Mouse (Mus musculus): Measurements from ENCODE around the gene Add3. TPM values are rescaled to one million over a fixed set of nuclear protein-coding genes. Genes with fewer than 3 reads are reported as not detected.

The Add3 gene
- polyA plus RNA-seq, 1 experiment from 2014 or later, result 55.4 TPM

DNA sequence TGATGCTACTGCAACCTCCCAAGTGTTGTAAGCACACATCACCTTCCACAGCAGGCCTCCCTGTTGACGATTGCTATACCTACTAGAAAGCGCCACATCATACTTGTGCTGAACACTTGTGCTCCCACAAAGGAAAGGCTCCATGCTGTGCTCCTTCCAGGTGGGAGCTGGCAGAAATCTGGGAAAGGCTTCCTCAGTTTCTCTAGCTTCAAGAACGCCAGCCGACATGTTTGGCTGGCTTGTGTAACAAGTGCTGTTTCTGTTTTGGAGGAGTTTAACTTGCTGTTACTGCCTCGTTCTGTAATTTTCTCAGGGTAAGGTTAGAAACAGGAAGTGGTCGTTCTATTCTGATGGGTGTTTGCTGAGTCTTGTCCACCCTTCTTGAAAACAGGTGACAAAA lies 22.7 kb downstream of the Add3 start:
- 90% methylated on average over 6 of the region's 6 CpGs for WGBS
- no peaks in the 10 kb centered on the region for H3K9me3 ChIP-seq
- H3K27ac ChIP-seq, result no peak overlapping the region
- H3K4me3 ChIP-seq, result no peak overlapping the region
- no peaks in the 10 kb centered on the region for H3K27me3 ChIP-seq (ENCODE audit: poor library complexity, severe bottlenecking)
- DNase-seq (ENCODE audit: extremely low spot score, low spot score), result no peak
- H3K4me1 ChIP-seq, result peaks cover 18% of the 10 kb centered on the region
- 0 out of 2 replicates have a peak, but pooled peaks cover 4% of the 10 kb centered on the region for H3K36me3 ChIP-seq (replicated peaks)

DNA sequence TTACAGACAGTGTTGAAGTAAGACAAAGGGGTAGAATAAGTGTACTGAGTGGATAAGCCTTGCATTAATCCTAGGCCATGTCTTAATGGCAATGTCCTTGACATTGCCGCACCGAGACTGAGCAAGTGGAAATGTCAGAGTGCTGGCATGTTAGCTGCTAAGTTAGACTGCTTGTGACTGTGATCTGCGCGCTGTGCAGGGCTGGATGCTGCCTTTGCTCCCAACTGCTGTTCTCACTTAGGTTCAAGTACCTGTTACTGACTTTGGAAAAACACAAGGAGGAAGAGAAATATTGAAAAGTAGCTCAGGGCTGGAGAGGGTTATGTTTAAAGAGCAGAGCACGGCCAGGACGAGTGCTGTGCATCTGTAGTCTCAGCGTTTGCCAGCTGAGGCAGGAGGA lies 24.4 kb downstream of the Add3 start:
- Histone ChIP-seq H3K4me3 (no peak overlapping the region), H3K27ac (no peak overlapping the region), H3K27me3 (ENCODE audit: poor library complexity, severe bottlenecking) (no peaks in the 10 kb centered on the region), H3K4me1 (peaks cover 12% of the 10 kb centered on the region), H3K9me3 (no peaks in the 10 kb centered on the region), H3K36me3 (replicated peaks) (0 out of 2 replicates have a peak, but pooled peaks cover 4% of the 10 kb centered on the region)
- no peak for DNase-seq (ENCODE audit: extremely low spot score, low spot score)
- WGBS, result 87% methylated on average over 7 of the region's 7 CpGs

DNA sequence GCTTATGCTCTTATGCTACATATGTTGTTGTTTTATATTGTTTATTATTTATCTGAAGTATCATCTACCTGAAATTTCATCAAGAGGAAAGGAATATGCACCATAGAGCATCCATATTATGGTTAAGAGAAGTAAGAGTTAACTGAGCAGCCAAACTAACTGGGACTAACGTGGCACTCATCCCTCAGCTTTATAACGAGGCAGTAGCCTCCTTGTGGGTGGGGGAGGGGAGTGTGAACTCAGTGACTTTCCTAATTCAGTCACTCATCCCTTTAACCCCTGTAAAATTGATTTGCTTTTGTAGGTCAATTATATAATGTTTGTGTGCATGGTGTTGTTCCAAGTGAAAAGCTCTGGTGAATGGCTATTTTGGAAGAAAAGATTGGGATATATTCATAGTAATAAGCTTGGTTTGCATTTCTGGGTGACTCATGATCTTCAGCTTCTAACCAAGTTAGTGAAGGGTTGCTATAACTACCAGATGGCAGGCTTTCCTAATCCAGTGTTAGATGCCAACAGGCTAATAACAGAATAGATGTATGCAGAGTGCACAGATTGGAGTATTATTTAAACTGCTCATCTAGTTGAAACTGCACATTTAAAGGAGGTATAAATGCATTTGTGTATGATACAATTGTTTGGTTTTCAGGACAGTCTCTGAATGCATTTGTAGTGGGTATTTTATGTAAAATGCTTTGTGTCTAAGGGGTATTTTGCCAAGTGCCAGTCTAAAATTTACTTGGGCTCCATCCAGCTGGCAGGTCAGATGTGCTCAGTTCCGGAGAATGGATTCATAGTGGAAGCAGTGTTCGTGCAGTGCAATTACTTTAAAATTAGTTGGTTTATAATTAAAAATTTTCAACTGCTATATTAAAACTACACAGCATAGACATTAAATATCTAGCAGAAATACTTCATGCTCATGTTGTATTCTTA lies 25.3 kb downstream of the Add3 start:
- WGBS, result 55% methylated on average over 4 of the region's 4 CpGs
- no peak for DNase-seq (ENCODE audit: extremely low spot score, low spot score)
- Histone ChIP-seq H3K4me3 (no peak overlapping the region), H3K27me3 (ENCODE audit: poor library complexity, severe bottlenecking) (no peaks in the 10 kb centered on the region), H3K9me3 (no peaks in the 10 kb centered on the region), H3K27ac (no peak overlapping the region), H3K4me1 (peaks cover 12% of the 10 kb centered on the region), H3K36me3 (replicated peaks) (0 out of 2 replicates have a peak, but pooled peaks cover 4% of the 10 kb centered on the region)

DNA sequence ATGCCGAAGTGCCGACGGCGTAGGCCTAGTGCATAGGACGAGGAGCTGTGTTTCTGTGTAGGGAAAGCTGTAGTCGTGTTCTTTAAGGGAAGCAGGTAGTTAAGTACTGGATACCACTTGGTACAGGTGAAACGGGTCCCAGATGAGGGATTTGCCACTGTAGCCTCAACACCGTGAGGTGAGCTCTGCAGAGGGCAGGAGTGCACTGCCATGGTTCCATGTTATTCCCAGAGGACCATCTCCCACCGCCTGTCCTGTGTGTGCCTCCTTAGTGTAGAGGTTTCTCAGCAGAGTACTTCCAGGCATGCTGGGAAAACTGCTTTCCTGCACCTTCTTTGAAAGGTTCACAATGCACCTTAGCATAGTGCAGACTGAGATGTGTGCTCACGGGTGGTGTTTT lies 26.1 kb downstream of the Add3 start:
- H3K27ac ChIP-seq, result no peak overlapping the region
- DNase-seq (ENCODE audit: extremely low spot score, low spot score), result no peak
- no peak overlapping the region for H3K4me3 ChIP-seq

DNA sequence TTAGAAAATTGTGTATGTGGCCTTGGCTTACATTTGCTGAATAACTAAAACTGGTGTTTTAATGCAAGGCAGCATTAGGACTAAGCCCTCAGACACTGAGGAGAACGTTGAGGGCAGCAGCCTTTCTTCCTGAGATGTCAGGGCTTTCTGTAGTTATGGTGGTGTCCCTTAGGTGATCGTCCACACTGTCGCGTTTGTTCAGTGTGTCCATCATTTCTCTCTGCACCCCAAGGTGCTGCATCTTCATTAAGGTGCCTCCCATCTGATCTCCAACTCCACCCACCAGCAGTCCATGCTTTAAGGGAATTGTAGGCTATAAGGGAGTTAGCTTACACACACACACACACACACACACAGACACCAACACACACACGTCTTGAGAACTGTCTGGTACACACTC lies 28.3 kb downstream of the Add3 start:
- Histone ChIP-seq H3K36me3 (replicated peaks) (peaks cover 8% of the 10 kb centered on the region; the same call in 1 of the 2 replicates), H3K9me3 (no peaks in the 10 kb centered on the region), H3K4me1 (peaks cover 12% of the 10 kb centered on the region), H3K27me3 (ENCODE audit: poor library complexity, severe bottlenecking) (no peaks in the 10 kb centered on the region), H3K27ac (no peak overlapping the region), H3K4me3 (no peak overlapping the region)
- WGBS, result 87% methylated on average over 5 of the region's 5 CpGs
- DNase-seq (ENCODE audit: extremely low spot score, low spot score), result no peak

More for the DNA sequence above, 26.1 kb downstream of the Add3 start:
- Histone ChIP-seq H3K4me1 (peaks cover 12% of the 10 kb centered on the region), H3K27me3 (ENCODE audit: poor library complexity, severe bottlenecking) (no peaks in the 10 kb centered on the region), H3K36me3 (replicated peaks) (peaks cover 8% of the 10 kb centered on the region; the same call in 1 of the 2 replicates), H3K9me3 (no peaks in the 10 kb centered on the region)
- 95% methylated on average over 10 of the region's 10 CpGs for WGBS

DNA sequence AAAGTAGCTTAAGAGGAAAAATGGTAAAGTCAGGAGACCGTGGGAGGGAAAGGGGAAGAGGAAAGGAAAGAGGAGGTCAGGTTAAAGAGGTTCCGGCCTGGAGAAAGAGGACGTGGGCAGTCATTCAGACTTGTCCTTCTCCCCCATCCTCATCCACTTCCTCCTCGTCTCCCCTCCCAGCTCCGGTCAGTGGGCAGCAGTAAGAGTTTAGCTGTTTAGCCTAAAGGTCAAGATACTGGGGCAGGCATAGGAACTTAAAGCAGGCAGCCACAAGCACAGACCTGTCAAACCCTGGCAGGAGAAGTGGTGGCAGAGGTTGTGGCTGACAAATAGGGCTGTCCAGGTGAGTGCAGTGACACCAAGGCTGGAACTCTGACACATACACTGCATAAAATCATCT lies 30.4 kb downstream of the Add3 start:
- Histone ChIP-seq H3K36me3 (replicated peaks) (peaks cover 7% of the 10 kb centered on the region; the same call in 1 of the 2 replicates), H3K27ac (no peak overlapping the region), H3K4me1 (0 out of 2 replicates have a peak, but pooled peaks cover 4% of the 10 kb centered on the region), H3K9me3 (no peaks in the 10 kb centered on the region), H3K27me3 (ENCODE audit: poor library complexity, severe bottlenecking) (no peaks in the 10 kb centered on the region), H3K4me3 (no peak overlapping the region)
- WGBS, result 80% methylated on average over 5 of the region's 5 CpGs
- DNase-seq (ENCODE audit: extremely low spot score, low spot score), result no peak

DNA sequence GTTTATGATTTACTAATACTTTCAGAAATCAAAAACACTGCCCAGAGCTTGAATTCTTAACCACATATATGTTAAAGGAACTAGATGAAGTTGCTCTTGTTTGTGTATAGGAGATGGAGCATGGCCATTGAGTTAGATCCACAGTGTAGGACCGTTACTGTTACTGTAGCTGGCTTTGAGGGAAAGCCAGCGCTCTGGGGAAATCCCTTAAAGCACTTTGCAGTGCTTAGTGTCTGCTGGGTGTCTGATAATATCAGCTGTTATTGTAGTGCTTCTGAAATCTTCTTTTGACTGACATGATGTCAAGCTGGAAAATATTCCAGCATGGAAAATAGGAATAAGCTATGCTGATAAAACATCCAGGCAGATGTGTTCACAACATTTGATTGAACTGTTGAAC lies 33.8 kb downstream of the Add3 start:
- Histone ChIP-seq H3K9me3 (no peaks in the 10 kb centered on the region), H3K27me3 (ENCODE audit: poor library complexity, severe bottlenecking) (no peaks in the 10 kb centered on the region), H3K4me3 (no peak overlapping the region), H3K4me1 (0 out of 2 replicates have a peak, but pooled peaks cover 4% of the 10 kb centered on the region), H3K36me3 (replicated peaks) (peaks cover 9% of the 10 kb centered on the region), H3K27ac (no peak overlapping the region)
- no peak for DNase-seq (ENCODE audit: extremely low spot score, low spot score)
- 93% methylated on average over 2 of the region's 2 CpGs for WGBS

DNA sequence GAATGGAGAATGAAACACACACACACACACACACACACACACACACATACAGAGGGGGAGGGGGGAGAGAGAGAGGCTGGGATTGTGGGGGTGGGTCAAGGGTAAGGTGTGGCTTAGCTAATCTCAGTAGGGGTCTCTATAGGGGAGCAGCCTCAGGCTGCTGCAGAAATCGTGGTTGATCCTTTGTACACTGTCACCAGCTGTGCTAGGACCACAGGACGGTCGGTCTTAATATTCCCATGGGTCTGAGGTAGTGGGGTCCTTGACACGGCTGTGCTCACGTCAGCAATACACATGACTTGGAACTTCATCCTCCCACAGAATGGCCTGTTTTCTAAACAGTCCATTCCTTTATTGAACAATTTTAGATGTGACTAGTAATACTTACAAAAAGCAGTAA lies 35.3 kb downstream of the Add3 start:
- Histone ChIP-seq H3K4me1 (0 out of 2 replicates have a peak, but pooled peaks cover 4% of the 10 kb centered on the region), H3K27me3 (ENCODE audit: poor library complexity, severe bottlenecking) (no peaks in the 10 kb centered on the region), H3K36me3 (replicated peaks) (peaks cover 9% of the 10 kb centered on the region), H3K27ac (no peak overlapping the region), H3K9me3 (no peaks in the 10 kb centered on the region), H3K4me3 (no peak overlapping the region)
- 76% methylated on average over 5 of the region's 5 CpGs for WGBS
- DNase-seq (ENCODE audit: extremely low spot score, low spot score), result no peak

DNA sequence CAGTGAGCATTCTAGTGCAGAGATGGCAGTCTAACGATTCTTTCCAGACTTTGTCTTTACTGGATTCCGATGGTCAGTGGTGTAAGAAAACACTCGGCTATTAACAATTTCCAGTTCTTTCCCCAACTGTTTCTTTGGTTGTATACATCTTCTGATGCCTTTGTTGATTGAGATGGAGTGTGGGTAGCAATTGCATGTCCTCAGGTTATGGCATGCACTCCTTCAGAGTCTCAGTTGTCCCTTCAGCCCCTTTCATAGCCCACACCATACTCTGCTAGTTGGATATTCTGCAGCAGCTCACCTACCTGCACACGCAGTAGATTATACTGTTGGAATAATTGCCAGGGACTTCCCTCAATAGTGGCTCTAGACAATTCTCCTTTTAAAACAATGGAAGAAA lies 36.3 kb downstream of the Add3 start:
- Histone ChIP-seq H3K36me3 (replicated peaks) (peaks cover 4% of the 10 kb centered on the region; the same call in 1 of the 2 replicates), H3K4me3 (no peak overlapping the region), H3K27me3 (ENCODE audit: poor library complexity, severe bottlenecking) (no peaks in the 10 kb centered on the region), H3K9me3 (no peaks in the 10 kb centered on the region), H3K4me1 (peaks cover 13% of the 10 kb centered on the region), H3K27ac (no peak overlapping the region)
- 91% methylated on average over 4 of the region's 4 CpGs for WGBS
- DNase-seq (ENCODE audit: extremely low spot score, low spot score), result no peak

DNA sequence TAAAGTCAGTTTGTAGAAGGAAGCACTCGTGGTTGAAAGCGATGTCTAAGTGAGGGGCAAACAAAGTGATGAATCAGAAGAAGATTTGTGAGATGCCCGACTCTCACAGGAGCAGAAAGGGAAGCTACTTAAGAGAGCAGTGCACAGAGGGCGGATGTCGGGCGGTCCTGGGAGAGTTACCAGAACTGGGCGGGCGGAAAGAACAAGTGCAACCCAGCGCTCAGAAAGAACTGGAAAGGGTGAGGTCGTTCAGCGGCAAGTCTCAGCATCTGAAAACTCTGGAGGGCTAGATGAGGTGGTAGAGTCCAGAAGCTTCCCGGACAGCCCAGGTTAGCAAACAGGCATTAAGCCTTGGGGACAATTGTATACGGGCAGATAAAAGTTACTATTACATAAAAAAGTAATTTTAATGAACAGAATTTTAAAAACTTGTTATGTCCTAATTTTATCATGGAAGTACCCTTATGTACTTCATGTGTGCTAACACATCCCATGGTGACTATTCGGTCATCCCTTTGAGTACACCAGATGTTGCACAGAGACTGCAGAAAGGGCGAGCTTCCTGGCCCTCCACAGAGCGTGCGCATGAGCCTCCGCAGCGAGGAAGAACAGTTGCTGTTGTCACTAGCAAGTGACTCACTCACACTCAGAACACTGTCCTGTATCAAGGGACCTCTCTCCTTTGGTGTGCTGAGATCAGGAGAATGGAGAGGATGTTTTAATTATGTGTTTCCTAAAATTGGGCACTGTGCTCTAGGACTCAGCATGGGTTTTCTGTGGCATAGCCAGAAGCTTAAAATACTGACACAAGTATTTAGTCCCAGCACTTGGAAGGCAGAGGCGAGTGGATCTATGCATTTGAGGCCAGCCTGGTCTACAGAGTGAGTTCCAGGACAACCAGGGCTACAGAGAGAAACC lies 38.6 kb downstream of the Add3 start:
- Histone ChIP-seq H3K27ac (no peak overlapping the region), H3K9me3 (no peaks in the 10 kb centered on the region), H3K4me3 (no peak overlapping the region), H3K4me1 (peaks cover 20% of the 10 kb centered on the region), H3K27me3 (ENCODE audit: poor library complexity, severe bottlenecking) (no peaks in the 10 kb centered on the region), H3K36me3 (replicated peaks) (peaks cover 3% of the 10 kb centered on the region; the same call in 1 of the 2 replicates)
- 96% methylated on average over 20 of the region's 20 CpGs for WGBS
- DNase-seq (ENCODE audit: extremely low spot score, low spot score), result no peak

DNA sequence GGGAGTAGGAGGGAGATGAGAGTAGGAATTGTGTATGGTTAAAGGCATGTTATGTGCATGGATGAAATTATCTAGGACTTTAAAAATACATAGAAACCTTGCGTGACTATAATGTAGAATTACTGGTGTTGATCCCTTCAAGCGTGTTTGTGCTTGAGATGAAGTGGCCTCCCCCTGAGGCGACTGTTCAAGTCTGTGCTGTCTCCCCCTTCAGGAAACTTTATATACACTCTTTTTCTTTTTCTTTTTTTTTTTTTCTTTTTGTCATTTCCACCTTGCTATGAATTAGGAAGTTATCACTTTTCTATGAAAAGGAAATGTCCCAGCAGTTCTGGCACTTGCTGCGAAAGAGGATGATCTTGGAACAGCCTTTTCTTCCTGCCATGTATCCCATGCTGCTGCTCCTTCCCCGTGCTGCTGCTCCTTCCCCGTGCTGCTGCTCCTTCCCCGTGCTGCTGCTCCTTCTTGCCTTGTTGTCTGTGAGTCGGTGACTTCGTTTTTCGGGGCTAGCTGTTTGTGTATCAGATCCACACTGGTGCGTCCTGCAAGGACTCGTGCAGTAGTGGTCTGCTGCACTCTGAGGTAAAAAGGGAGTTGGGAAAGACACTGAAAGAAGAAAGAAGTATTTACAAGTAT lies 40.0 kb downstream of the Add3 start:
- 89% methylated on average over 12 of the region's 12 CpGs for WGBS
- Histone ChIP-seq H3K36me3 (replicated peaks) (peaks cover 3% of the 10 kb centered on the region; the same call in 1 of the 2 replicates), H3K27me3 (ENCODE audit: poor library complexity, severe bottlenecking) (no peaks in the 10 kb centered on the region), H3K27ac (no peak overlapping the region), H3K4me3 (no peak overlapping the region), H3K4me1 (peaks cover 30% of the 10 kb centered on the region), H3K9me3 (no peaks in the 10 kb centered on the region)
- no peak for DNase-seq (ENCODE audit: extremely low spot score, low spot score)

All from forebrain, embryonic 10.5 days (tissue).